Mouse (Mus musculus) hindbrain, embryonic 11.5 days (tissue): ENCODE data around the gene Hmx1. TPM values are rescaled to one million over a fixed set of nuclear protein-coding genes. Genes with fewer than 3 reads are reported as not detected.

Source experiments
- ATAC-seq: fragments of 200-750 bp; cut with Nextera tagmentation; 2 replicates; pipeline ENCODE4 v1.8.0; 2017; ENCODE audit warnings: mild to moderate bottlenecking, moderate TSS enrichment, moderate library complexity; ENCODE audit not compliant: low FRiP score
- DNase-seq: peaks from one replicate; pipeline ENCODE4 v3.0.0-alpha.2; 2015; ENCODE audit warnings: low spot score
- H3K27ac ChIP-seq: fragments of 300-500 bp; sonication (generic); 2 replicates; pipeline ENCODE4 v1.5.1; 2014; ENCODE audit warnings: mild to moderate bottlenecking, low read depth, low read length
- H3K27me3 ChIP-seq: fragments of 300-500 bp; sonication (generic); 2 replicates; pipeline ENCODE4 v1.6.1; 2014; ENCODE audit warnings: mild to moderate bottlenecking, low read length, moderate library complexity, mixed read lengths; ENCODE audit not compliant: control insufficient read depth, insufficient read depth
- H3K36me3 ChIP-seq: fragments of 300-500 bp; sonication (generic); 2 replicates; pipeline ENCODE4 v1.6.1; 2014; ENCODE audit warnings: mild to moderate bottlenecking, low read length, moderate library complexity, mixed read lengths; ENCODE audit not compliant: control insufficient read depth, insufficient read depth
- H3K4me1 ChIP-seq: fragments of 300-500 bp; sonication (generic); replicated peaks from 2 replicates; pipeline ENCODE4 v1.6.1; 2014; ENCODE audit warnings: low read length, mixed read lengths; ENCODE audit not compliant: control insufficient read depth, insufficient read depth
- H3K4me2 ChIP-seq: fragments of 300-500 bp; sonication (generic); replicated peaks from 2 replicates; pipeline ENCODE4 v1.6.1; 2014; ENCODE audit warnings: mild to moderate bottlenecking, low read depth, low read length
- H3K4me3 ChIP-seq: fragments of 300-500 bp; sonication (generic); 2 replicates; pipeline ENCODE4 v1.5.1; 2014; ENCODE audit warnings: low read depth, low read length
- H3K9ac ChIP-seq: fragments of 300-500 bp; sonication (generic); 2 replicates; pipeline ENCODE4 v1.6.1; 2014; ENCODE audit warnings: low read depth, low read length
- H3K9me3 ChIP-seq: fragments of 300-500 bp; sonication (generic); 2 replicates; pipeline ENCODE4 v1.6.1; 2016; ENCODE audit warnings: low read length; ENCODE audit not compliant: control insufficient read depth
- WGBS: fragments of 180-500 bp; shearing (Covaris S2); extraction: QIAGEN DNeasy Blood & Tissue Kit; methylation state at CpG from one replicate; pipeline ENCODE4 v1.1.7; 2014; 5-methylcytosine and 5-hydroxymethylcytosine counted together
- polyA plus RNA-seq: library from polyadenylated mRNA; unstranded; fragments of >200 nt; fragmentation: Nextera tagmentation; extraction: Ambion mirVana; gene quantifications from 2 replicates; pipeline ENCODE4 v1.2.1, GENCODE M21; 2014

The Hmx1 gene
- polyA plus RNA-seq, 1 experiment from 2014 or later: 6.9 TPM

DNA sequence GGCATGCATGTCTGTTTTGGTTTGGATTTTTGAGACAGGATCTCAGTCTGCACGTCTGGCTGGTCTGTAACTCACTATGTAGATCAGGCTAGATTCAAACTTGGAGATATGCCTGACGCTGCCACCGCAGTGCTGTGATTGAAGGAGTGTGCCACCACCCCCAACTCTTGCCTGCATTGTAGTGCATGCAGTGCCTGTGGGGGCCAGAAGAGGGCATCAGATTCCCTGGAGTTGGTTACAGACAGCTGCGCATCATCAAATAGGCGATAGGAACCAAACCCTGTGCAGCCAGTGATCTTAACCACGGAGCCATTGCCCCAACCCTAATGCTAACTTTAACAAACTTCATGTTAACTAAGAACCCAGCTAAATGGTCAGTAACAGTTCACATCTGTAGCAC lies 49.9 kb downstream of the Hmx1 start:
- 86% methylated on average over 6 of the region's 6 CpGs for WGBS
- ATAC-seq: no peak
- H3K9ac ChIP-seq: no peak overlapping the region

DNA sequence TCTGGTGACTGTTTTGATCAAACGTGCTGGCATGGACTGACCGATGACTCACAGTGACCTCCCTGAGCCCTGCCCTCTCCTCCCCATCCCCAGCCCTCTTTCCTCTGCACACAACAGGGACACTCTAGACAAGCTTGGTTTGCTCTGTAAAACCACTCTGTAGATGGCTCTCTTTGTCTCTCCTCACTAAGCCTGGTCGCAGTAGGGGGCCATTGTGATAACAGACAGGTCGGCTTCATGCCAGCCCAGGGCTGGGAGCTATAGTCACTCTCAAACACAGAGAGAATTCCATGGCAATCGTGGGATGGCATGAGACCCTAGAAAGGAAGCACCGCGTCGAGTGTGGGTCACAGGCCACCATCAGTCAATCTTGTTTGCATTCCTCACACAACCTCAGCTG lies 51.6 kb downstream of the Hmx1 start:
- Histone ChIP-seq H3K27ac (no peak overlapping the region), H3K36me3 (no peaks in the 10 kb centered on the region), H3K4me1 (no peaks in the 10 kb centered on the region; the same call in 1 of the 2 replicates), H3K4me2 (no peak overlapping the region), H3K4me3 (no peak overlapping the region), H3K9ac (no peak overlapping the region), H3K27me3 (no peaks in the 10 kb centered on the region), H3K9me3 (no peaks in the 10 kb centered on the region)
- ATAC-seq (no peak), DNase-seq (no peak)
- 54% methylated on average over 8 of the region's 8 CpGs for WGBS

More for the DNA sequence above, 49.9 kb downstream of the Hmx1 start:
- Histone ChIP-seq H3K4me3 (no peak overlapping the region), H3K27me3 (no peaks in the 10 kb centered on the region), H3K4me1 (no peaks in the 10 kb centered on the region), H3K9me3 (no peaks in the 10 kb centered on the region), H3K27ac (no peak overlapping the region), H3K4me2 (no peak overlapping the region), H3K36me3 (no peaks in the 10 kb centered on the region)
- no peak for DNase-seq

DNA sequence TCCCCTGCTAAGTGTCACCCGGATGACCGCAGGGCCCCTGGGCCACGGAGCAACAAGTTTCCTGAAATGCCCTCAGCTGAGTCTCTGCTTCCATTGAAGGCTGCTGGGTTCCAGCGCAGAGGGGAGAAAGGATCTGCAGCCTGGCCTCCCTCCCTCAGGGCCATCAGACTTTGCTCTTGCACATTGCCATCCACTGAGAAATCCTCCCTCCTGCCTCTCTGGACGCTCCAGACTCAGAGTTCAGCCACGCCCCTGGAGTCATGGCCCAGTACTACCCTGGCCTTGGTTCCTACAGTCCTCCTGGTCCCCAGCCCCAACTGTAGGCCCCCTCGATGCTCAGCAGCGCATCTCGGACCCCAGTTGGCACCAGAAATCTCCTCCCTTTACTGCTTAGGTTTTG lies 52.5 kb downstream of the Hmx1 start:
- no peaks in the 10 kb centered on the region for H3K9me3 ChIP-seq
- ATAC-seq: no peak
- no peak overlapping the region for H3K4me2 ChIP-seq
- no peaks in the 10 kb centered on the region; the same call in 1 of the 2 replicates for H3K4me1 ChIP-seq
- H3K9ac ChIP-seq: no peak overlapping the region
- H3K27ac ChIP-seq: no peak overlapping the region
- no peaks in the 10 kb centered on the region for H3K36me3 ChIP-seq
- 79% methylated on average over 9 of the region's 9 CpGs for WGBS
- no peak for DNase-seq
- H3K27me3 ChIP-seq: no peaks in the 10 kb centered on the region
- H3K4me3 ChIP-seq: no peak overlapping the region

DNA sequence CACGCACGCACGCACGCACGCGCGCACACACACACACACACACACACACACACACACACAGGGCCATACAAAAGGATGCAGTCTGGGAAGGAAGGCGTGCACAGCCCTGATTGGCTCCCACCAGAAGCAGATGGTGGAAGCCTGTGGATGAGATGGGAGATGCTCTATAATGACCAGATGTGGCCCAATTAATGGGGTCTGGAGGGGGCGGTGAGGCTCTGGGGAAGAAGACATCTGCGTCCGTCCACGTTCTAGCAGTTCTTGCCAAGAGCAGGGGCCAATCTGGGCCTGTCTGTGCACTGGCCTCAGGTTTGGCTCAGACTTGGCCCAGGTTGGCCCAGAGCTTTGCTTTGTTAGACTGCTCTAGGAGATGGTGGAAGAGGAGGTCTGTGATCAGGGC lies 55.8 kb downstream of the Hmx1 start:
- Histone ChIP-seq H3K4me1 (peaks cover 4% of the 10 kb centered on the region), H3K27ac (no peak overlapping the region; the same call in 1 of the 2 replicates), H3K9ac (no peak overlapping the region), H3K4me2 (no peak overlapping the region), H3K36me3 (no peaks in the 10 kb centered on the region), H3K9me3 (no peaks in the 10 kb centered on the region), H3K4me3 (no peak overlapping the region), H3K27me3 (no peaks in the 10 kb centered on the region)
- ATAC-seq (peak; percentile 33; the same call in 1 of the 2 replicates), DNase-seq (peak; percentile 41)
- 86% methylated on average over 12 of the region's 12 CpGs for WGBS

DNA sequence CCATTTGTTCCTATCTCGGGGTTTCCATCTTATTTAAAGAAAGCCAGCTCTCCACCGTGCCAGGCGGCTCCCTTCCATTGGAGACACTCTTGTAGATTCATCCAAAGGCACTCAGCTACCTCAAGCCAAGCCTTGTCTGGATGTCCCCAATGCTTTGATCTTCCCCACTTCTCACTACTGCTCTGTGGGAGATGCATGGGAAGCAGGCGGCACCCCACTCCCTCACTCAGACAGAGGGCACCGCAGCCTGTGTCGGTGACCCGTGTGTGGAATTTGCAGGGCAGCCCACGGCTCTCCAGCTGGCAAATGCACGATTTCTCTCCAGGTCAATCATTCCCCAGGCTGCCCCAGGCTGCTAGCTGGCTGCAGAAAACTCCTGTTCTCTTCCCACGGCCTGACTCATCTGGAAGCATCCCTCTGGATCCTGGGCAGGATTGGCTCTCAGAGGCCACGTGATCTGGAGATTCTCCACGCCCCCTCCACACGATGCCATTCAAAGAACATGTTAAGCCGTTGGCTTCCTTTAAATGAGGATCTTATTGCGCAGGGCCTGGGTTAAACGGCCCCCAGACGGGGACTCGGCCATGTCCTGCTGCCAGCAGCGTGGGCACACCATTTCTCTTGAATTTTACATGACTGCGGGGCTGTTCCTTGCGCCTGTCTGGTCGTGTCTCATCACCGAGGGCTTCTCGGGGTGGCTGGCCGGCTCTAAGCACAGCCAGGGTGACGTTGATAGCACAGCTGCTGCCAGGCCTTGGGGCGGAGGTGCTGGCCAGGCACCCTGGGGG lies 58.9 kb downstream of the Hmx1 start:
- H3K4me3 ChIP-seq: peak overlapping the region; percentile 12; the same call in 1 of the 2 replicates
- no peaks in the 10 kb centered on the region for H3K27me3 ChIP-seq
- H3K4me2 ChIP-seq: peak overlapping the region; percentile 48
- no peaks in the 10 kb centered on the region for H3K9me3 ChIP-seq
- WGBS: 20% methylated on average over 27 of the region's 27 CpGs
- peak overlapping the region; percentile 33; the same call in 1 of the 2 replicates for H3K27ac ChIP-seq
- DNase-seq (peak; percentile 79), ATAC-seq (peak; percentile 83)
- H3K9ac ChIP-seq: peak overlapping the region; percentile 44; the same call in 1 of the 2 replicates
- H3K4me1 ChIP-seq: peaks cover 4% of the 10 kb centered on the region
- H3K36me3 ChIP-seq: no peaks in the 10 kb centered on the region

Other genes with a start within 250 kb of the Hmx1 start
- gene Adra2c, start 110.8 kb upstream of the Hmx1 start, polyA plus RNA-seq: 0.06 and 0.07 TPM in 2 replicates
- 5.3 and 6.4 TPM in 2 replicates for gene Cpz, start 136.6 kb downstream of the Hmx1 start, polyA plus RNA-seq
- gene Trmt44, start 186.0 kb downstream of the Hmx1 start, polyA plus RNA-seq: 7.8 and 9.3 TPM in 2 replicates
- gene Acox3, start 193.9 kb downstream of the Hmx1 start, polyA plus RNA-seq: 14.7 and 15.1 TPM in 2 replicates